In the genomic region with DNA sequence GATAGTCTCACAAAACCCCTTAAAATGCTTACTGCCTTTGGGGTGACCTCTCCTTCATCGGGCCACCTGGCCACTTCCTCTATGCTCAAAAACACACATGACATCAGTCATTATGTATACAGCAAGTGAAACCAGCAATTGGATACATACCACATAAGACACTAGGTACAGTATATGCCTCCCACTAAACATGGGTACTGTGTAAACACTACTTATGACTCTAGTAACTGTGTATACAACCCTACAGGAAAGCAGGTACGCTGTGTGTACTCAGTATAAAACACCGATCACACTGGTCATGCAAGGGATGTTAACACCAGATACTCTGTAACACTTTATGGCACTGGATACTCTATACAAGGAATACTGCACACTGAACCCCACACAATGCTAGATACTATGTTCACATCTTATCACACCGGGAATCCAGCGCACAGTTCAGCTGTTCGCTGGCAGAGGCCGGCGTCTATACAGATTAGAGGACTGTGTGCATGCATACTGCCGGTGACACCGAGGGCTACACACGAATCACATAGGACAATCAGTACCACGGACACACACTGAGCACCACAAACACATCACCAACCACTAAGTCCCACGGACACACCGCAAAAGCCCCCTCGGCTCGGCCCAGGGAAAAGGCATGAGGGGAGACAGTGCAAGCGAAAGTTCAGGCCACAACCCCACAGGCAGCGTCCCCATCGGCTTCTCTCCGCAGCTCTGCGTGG, we compare ENCODE assay signal across 8 mouse cellular contexts. TPM values are rescaled to one million over a fixed set of nuclear protein-coding genes. Genes with fewer than 3 reads are reported as not detected.
DNase-seq lines count a peak whose midpoint lies in the region; ATAC-seq lines count a peak whose summit lies in the region.

No protein-coding gene starts in this region.

- peak overlapping the region; percentile 99 for H3K9ac ChIP-seq in limb, embryonic 15.5 days

- no peaks in the 10 kb centered on the region for H3K36me3 ChIP-seq in limb, embryonic 15.5 days

- peak; percentile 40 for DNase-seq in cerebellum, adult 9-10 months
- DNase-seq in cerebellum, adult 8-10 months, result no peak
- DNase-seq in thymus, postnatal 0 days (ENCODE audit: low spot score), result peak; percentile 44
- no peak for DNase-seq in thymus, postnatal 14 days
- DNase-seq in natural killer cell, adult 2 months (ENCODE audit: low spot score in 2 of 2), result peak; percentile 32 to 33
- DNase-seq in cerebellum, adult 18-20 months, result no peak

- peak; percentile 17; the same call in 1 of the 2 replicates for ATAC-seq in granulocyte monocyte progenitor cell, adult 5-6 weeks (replicated peaks; ENCODE audit: poor library complexity, severe bottlenecking)
- ATAC-seq in limb, embryonic 15.5 days (ENCODE audit: insufficient number of reproducible peaks, low FRiP score, low TSS enrichment, low read depth), result peak; percentile 35; the same call in 1 of the 2 replicates

- WGBS in limb, embryonic 15.5 days, result 3% methylated on average over 21 of the region's 21 CpGs

- H3K27me3 ChIP-seq in limb, embryonic 15.5 days, result no peaks in the 10 kb centered on the region

- peak overlapping the region; percentile 89 for H3K4me3 ChIP-seq in limb, embryonic 15.5 days

- H3K9me3 ChIP-seq in limb, embryonic 15.5 days, result no peaks in the 10 kb centered on the region

- peak overlapping the region; percentile 100 for H3K27ac ChIP-seq in limb, embryonic 15.5 days

- peaks cover 25% of the 10 kb centered on the region for H3K4me1 ChIP-seq in limb, embryonic 15.5 days

- peak overlapping the region; percentile 56 for H3K4me2 ChIP-seq in limb, embryonic 15.5 days

RNA-seq across cellular contexts. Expression of a gene that starts 1.9 kb away (rescaled TPM):
- 73.7 and 75.0 TPM in 2 replicates for polyA plus RNA-seq in thymus, postnatal 0 days (2015; fragmentation: Nextera tagmentation; extraction: Ambion mirVana)
- 40.3 and 45.5 TPM in 2 replicates for total RNA-seq in granulocyte monocyte progenitor cell, adult 5-6 weeks (2014; fragmentation: Nextera tagmentation)
- total RNA-seq in granulocyte monocyte progenitor cell, adult 5-6 weeks (2017), result 47.2 and 52.7 TPM in 2 replicates
- polyA plus RNA-seq in limb, embryonic 15.5 days (2015; fragmentation: Nextera tagmentation; extraction: Ambion mirVana), result 113 and 114 TPM in 2 replicates

Comparison
In these comparisons a context has a peak if more than half of its experiments do, and no peak if none do; other contexts are left out.
1. DNase-seq: peak in cerebellum, adult 9-10 months (single experiment), thymus, postnatal 0 days (single experiment) and natural killer cell, adult 2 months (2 of 2); none in cerebellum, adult 8-10 months (single experiment), thymus, postnatal 14 days (single experiment) and cerebellum, adult 18-20 months (0 of 2).